Mouse (Mus musculus) CD4-positive, CD25-positive, alpha-beta regulatory T cell, adult 2 months (primary cell): Measurements from ENCODE around the gene Tmed2.
"Not testable (repeated sequence)": the region's sequence is repeated elsewhere in the genome, so short reads cannot be mapped to it uniquely, and the experiment has no call there.

ENCODE experiments used
- DNase-seq: peaks from one replicate; pipeline ENCODE4 v3.0.0-alpha.2; 2012; ENCODE audit warnings: low read depth, low spot score

Tmed2 gene

DNA sequence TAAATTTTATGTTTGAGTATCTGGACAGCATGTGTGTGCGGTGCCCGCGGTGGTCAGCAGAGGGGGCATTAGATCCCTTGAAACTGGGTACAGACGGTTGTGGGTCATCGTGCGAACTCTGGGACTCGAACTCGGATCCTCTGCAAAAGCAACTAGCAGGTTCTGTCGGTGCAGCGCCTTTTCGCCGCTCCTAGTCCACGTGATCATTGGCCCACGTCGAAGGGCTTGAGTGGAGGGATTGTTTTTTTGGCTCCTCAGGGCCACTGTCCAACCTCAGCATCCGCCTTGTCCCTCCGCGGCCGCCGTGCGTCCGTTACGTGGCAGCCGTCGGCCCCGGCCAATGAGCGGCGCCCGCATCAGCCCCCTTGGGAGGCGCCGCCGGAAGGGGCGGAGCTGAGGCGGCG, at the start of gene Tmed2:
Gene Tmed2 (plus strand): TSS at position 313 of the 404 bp plus-strand sequence.
- peak; percentile 97 for DNase-seq

DNA sequence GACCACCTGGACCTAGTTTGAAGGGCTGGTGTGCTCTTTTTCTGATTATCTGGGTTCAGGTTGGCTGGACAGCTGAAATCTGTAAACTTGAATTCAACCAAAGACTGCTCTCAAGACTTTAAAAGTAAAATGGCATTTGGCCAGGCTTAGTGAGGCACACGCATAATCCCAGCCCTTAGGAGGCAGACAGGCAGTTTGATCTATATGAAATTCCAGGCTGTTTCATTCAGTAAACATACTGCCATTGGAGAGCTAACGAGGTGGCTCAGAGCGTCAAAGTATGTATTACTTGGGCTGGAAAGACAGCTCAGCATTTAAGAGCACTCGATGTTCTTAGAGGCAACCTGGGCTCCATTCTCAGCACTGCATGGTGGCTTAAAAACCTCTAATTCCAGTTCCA, 48.8 kb upstream of the Tmed2 start:
- DNase-seq, result no peak

DNA sequence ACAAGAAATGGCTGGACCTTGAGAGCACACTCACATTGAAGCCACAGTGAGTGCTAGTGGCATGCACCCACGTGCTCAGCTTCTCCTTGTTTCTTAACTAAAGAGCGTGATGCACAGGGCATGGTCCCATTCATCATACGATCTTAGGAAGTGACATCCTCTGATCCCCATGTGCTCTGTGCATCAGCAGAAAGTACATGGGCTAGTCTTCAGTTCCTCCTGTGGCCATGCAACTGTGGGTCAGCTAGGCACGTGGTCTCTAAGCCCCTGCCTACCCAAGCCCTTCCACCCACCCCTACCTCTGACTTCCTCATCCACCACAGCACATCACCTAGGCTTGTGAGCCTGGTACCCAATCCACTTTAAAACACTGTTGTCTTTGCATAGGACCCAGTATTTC, 47.9 kb upstream of the Tmed2 start:
- DNase-seq, result no peak

DNA sequence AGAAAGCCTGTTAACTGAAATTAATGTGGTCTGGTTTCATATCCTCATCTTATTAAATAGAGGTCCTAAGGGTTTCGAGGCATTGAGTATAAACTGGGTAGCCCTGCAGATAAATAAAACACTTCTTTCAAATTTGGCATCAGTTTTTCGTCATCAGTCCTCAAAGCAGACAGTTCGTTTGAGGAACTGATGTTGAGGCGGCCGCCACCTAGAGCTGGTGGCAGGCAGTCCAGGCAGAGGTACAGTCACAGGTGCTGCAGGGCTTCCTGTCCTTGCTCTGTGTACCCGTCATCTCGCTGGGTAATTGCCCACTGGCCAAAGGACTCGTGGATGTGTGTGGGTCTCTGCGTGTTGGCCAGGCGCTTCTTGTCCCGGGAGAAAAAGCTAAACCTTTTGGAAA, 47.0 kb upstream of the Tmed2 start:
- DNase-seq, result peak; percentile 49

DNA sequence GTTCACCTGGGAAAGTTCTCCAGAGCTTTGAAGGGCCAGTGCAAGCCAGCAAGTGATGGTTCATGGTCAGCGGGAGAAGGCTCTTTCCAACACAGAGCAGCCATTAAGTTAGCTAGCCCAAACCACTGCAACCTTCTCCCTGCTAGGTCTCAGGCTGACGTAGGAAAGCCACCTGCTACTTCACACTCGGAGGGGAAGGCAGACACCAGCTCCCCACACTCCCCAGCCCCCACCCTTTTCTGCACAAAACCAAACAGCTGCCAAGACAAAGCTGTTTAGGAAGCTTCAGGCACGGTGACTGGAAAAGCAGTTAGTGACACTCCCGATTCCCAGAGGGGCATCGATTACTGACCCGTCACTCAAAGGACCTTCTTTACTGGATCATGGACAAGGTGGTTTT, 44.9 kb upstream of the Tmed2 start:
- no peak for DNase-seq

DNA sequence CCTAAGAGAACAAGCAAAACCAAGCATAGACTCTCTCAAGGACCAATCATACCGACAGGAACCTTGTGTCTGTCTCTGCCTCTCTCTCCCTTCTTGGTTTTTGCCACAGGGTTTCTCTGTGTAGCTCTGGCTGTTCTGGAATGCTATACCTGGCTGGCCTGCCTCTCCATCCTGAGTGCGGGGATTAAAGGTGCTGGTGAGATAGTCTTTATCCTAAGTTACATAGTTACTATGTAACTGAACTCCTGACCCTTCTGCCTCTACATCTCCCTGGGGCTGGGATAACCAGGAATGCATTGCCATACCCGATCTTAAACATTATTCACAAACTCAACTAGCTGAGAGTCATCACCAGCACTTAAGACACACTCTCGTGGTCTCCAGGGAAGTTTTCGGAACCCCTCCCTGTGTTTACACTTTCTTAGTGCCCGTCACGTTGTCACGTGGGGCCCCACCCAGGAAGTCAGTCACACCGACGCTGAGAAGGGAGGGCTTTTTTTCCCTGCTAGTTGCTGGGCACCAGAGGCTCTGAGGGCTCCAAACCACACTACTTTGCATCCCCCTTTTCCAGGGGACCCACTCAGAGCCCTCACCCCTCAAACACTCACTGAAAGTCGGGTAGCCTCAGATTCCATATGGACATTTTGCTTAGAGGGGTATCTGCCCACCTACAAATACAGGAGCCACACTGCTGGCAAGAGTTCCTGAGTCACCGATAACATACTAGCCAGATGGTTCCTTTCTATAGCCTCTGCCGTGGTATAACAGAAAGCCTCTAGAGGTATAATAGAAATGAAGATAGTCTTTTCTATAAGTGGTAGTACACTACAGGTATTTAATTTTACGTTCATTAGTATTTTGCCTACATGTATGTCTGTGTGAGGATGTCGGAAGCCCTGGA, 43.6 kb upstream of the Tmed2 start:
- peak; percentile 87 for DNase-seq

DNA sequence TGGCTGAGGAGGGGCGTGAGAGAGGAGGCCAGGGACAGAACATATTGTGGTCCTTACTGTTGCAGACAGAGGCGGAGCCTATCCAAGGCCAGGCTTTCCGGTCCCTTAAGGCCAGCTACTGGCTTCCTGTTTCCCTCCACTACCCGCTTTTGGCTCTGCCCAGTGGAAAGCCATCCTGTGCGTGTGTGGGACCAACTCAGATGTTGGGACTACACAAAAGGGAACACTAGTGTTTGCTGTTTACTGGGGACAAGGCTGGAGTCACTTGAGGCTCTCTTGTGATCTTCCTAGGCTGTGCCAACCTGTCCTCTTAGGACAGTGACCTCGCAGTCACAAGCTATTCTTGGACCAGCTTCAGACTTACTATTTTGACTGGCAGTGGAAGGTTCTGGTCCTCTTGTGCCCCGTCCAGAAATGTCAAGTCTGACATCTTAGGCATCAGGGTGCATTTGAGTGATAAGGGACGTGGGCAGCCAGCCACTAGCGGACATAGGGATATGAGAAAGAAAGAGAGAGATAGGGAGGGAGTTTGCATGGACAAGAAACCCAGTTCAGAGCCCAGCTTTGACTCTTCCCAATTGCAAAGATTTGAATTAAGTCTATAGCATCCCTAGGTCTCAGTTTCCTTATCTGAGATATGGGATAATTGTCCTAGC, 42.1 kb upstream of the Tmed2 start:
- DNase-seq, result no peak

DNA sequence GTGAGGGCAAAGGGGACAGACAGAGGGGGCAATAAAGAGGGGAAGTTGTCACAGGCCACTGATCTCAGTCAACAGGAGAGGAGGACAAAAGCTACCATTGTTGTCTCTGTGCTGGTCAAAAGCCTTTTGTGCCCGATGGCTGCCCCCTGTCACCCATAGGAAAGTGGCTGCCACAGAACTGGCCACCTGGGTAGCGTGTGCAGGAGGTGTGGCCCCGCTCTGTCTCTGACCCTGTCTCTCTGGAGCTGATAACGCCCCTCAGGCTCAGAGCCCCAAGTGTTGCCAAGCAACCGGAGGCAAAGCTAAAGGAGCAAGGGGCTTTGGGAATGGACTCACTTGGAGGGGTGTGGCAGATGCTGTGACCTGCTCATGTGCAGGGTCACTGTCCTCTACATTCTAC, 41.5 kb upstream of the Tmed2 start:
- DNase-seq, result no peak

DNA sequence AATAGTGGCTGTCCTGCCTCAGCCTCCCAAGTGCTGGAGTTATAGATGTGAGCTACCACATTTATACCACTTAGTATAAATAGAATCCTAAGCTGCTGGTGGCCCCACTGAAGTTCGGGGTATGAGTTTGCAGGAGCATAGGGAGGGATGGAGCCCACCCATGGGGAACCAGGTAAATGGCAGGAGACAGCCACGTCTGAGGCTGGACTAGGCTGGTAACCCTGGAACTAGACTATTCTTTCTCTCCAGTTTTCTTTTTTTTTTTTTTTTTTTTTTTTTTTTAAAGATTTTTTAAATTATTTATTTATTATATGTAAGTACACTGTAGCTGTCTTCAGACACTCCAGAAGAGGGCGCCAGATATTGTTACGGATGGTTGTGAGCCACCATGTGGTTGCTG, 40.5 kb upstream of the Tmed2 start:
- not testable (repeated sequence) for DNase-seq

DNA sequence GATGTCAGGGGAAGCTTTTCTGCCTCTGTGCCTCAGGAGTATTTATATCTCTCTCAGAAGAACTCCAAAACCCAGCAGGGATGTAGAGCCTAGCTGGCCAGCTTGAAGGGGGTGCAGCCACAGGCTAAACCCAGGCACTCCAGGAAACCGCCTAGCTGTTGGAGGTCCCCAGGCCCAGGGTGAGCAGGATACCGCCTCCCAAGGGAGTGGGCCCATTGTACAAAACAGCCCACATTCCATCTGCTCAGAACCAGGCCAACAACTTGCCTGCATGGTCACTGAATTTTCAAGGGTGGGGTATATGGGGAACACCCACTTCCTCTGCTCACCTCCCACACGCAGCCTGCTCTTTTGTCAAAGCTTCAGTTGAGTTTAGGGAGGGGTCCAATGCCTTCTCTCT, 39.9 kb upstream of the Tmed2 start:
- DNase-seq, result no peak

DNA sequence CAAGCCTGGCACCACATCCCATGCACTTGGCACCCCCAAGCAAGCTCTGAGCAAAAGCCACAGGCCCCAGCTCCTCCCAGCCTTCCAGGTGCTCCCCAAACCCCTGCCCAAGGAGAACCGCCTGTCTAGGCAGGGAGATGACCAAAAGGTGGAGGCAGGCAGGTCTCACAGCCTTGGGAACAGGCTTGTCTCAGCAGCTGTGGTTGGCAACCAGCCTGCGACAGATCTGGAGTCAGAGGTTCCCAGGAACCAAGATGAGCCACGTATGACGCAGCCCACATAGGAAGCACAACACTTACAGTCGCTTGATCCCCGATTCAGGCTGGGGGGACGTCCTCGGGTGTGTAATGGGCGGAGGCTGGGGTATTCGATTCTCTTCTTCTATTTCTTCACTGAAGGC, 39.0 kb upstream of the Tmed2 start:
- no peak for DNase-seq

DNA sequence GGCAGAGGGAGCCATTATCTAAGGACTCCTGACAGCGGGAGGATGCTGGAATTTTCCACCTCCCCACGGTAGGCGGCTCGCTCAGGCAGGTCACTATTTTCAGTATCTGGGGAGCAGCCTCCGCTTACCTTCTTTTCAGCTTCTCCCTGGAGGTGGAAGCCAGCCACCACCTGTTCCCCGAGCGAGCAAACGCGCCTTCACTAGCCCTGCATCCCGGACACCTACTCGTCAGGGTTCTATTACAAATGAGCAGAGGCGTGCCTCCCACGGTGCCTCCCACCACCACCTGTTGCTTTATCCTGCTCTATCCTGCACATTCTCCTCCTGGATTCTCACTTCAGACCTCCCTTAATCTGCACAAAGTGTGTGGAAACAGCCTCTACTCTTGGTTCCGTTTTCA, 36.8 kb upstream of the Tmed2 start:
- DNase-seq, result no peak

DNA sequence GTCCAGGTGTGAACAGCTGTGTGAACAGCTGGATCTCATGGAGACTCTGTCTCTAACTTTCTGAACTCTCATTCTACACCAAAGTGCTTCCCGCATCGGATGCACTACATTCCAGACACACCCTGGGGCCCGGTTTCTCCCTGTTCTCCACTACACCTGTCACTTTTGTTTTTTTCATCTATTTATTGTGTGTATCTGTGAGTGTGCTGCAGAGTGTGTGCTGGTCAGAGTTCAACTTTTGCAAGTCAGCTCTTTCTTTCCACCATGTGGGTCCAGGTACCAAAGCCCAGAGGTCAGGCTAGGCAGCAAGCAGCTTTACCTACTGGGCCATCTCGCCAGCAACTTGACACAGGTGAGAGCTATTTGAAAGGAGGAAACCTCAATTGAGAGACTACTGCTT, 35.3 kb upstream of the Tmed2 start:
- DNase-seq, result no peak

DNA sequence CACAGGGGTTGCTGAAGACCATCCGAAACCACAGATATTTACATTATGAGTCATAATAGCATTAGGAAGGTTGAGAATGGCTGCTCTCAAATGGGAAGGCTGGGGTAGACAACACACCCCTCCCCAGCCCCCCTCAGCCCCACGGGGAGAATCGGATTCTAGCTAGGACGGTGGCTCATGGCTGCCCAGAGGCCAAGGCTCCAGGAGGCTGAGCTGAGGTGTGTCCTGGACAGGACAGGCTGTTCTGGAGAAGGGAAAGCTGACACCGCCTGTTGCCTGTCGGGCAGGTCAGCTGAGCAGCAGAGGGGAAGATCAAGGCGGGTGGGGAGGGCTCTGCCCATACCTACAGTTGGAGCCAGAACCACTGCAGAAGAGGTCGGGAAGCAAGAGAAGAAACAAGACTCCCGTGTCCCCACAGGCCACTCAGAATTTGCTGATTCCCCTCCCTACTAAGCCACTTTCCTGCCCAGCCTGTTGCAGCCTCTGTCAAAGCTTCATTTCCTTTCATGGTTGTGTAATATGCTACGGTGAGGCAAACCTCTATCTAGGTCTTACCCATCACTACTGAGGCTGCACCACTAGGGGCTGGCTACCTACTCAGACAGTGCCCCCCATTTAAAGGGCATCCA, 33.6 kb upstream of the Tmed2 start:
- DNase-seq, result no peak

DNA sequence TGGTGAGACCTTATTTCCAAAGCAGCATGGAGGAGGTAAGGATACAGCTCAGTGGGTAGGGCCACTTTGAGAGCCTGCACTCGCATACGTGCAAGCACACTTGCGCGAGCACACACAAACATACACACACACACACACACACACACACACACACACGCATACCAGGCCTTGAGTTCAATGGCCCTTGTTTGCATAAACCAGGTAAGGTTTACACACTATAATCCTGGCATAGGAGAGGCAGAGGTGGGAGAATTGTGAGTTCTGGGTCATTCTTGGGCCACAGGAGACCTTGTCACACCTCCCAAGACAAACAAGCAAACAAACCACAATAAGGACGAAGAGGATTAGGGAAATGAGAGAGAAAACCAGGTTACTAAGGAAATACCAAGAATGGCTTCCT, 31.3 kb upstream of the Tmed2 start:
- DNase-seq, result no peak

DNA sequence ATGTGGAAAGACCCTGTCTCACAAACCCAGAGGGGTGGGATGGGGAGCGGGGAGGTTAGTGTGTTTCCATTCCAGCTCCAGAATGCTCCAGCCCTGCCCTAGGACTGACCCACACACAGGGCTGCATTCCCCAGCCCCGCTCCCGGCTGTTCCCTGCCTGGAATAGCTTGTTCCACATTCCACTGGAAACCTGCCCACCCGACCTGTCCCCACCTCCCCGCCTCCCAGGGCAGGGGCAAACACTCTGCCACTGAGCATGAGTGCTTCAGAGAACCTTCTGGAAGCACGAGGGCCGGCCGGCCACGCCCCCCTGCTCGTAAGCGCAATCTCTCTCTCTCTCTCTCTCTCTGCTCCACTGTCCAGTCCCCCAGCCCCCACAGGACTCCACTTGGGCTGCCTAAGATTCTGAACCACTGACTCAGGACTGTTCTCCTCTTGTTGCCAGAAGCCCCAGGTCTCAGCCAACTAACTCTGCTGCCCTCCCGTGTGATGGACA, 30.7 kb upstream of the Tmed2 start:
- DNase-seq, result no peak

DNA sequence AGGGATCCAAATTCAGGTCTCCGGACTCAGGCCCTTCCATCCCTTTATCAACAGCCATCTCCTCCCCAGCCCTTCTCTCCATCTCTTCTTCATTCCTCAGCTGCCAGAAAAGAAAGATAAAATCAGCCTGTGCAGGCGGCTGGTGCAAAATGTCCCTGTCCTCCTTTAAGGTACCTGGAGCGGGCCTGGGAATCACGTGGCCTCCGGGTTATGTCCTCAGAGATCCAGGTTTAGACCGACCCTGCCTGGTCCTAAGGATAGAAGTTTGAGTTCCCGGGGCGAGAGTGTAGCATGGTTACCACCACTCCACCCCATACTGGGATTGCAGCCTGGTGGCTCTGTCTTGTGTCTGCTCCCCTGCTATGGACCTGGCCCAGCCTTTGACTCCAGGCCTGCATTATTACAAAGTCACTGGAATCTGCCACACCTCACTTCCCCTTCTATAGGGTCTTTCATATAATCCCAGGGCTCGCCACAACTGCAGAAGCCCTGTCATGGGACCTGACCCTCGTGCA, 29.9 kb upstream of the Tmed2 start:
- no peak for DNase-seq

DNA sequence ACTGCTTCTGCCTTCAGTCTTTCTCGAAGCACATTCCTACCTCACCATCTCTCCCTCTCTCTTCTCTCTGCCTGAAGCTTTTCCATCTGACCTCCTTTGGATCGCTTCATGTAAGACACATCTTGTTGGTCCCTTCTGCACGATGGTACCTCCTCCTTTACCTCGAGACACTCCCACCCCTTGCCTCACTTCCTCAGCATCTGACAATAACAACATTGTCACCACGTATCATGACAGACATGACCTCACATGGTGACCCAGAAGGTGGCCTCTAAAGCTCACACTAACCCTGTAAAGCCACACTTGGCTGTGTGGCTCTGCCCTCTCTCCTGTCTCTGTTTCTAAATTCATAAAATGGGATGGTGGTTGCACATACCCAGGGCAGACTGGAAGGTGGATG, 24.7 kb upstream of the Tmed2 start:
- no peak for DNase-seq

DNA sequence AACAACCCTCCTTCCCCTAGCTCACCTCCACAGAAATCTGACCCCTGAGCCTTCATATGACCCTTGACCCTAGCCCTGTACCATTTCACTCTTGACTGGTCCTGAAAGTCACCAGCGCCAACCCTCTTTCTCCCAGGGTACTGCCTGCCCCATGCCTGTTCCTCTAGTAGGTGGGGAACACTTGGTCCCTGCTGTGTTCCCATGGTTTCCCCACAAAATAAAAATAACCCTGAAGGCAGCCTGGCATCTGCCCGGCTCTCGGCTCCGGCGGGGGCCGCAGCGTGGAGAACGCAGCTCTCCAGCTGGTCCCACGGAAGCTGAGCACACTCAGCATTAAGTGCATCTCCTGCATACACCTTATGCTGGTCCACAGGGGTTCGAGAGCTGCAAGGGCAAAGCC, 21.8 kb upstream of the Tmed2 start:
- no peak for DNase-seq

DNA sequence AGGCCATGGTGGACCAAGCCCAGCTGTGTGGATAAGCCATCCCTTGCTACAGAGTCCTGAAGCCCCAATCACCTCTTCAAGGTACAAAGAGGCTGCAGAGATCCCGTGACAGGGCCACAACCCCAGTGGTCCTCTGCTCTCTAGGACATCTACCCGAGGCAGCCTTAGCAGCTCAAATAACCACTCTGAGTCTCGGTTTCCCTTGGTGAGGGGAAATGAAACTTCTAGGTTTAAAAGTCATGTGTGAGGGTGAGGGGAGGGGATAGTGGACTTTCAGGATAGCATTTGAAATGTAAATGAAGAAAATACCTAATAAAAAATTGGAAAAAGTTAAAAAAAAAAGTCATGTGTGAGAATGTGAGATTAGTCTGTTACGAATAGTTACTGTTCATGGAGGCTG, 18.9 kb upstream of the Tmed2 start:
- no peak for DNase-seq

DNA sequence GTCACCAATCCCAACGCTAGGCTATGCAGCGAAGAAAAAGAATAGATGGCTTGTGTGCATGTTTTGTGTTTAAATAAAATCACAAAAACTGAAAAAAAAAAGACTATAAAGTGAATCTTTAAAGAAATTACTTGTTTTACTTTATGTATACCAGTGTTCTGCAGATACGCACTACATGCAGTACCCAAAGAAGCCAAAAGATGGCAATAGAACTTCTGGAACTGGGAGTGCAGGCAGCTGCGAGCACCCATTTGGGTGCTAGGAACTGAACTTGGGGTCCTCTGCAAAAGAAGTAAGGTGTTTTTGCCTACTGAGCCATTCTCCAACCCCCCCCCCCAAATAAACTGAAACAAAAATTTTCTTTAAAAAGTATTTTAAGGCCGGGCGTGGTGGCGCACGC, 17.5 kb upstream of the Tmed2 start:
- DNase-seq, result peak; percentile 45

DNA sequence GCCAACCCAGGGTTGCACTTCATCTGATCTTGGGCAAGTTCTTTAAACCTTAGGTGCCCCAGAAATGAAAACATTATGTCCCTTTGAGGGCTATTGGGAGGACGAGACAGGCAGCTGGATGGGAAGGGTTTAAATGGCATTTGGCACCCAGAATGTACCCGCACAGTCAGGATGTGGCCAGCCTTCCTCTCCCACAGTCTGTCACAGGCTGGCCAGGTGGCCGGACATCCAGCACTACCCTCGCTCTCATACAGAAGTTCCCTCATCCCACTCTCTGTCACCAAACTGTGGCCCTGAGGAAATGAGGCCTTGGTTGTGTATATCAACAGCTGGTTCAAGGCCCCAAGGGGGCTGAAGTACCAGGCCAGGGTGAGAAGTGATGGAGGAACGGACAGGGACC, 15.6 kb upstream of the Tmed2 start:
- DNase-seq, result no peak
